Mouse (Mus musculus): Measurements from ENCODE around the gene Fam118b. TPM values are rescaled to one million over a fixed set of nuclear protein-coding genes. Genes with fewer than 3 reads are reported as not detected.

The Fam118b gene
- polyA plus RNA-seq, 1 experiment from 2014 or later, result 63.8 TPM

DNA sequence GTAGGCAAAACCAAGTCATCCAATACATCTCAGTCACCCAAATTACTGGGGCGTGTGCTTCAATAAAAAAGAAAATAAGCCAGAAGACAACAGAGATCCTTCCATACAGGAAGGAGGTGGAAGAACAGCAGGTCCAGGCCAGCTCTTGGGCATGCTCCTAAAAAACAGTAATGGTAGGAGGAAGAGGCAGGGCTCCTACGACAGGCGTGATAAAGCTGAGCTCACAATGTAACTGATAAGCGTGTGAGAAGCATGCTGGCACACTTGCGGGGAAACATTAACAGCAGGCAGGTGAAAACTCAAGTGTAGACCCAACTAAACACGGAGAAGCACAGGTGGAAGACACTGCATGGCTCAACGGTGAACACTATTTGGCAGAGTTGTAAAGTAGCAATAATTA is 10.2 kb downstream of the Fam118b start:
- Histone ChIP-seq H3K9me3 (no peaks in the 10 kb centered on the region), H3K9ac (no peak overlapping the region), H3K36me3 (peaks cover 16% of the 10 kb centered on the region; the same call in 1 of the 2 replicates), H3K27me3 (no peaks in the 10 kb centered on the region), H3K4me3 (no peak overlapping the region), H3K27ac (replicated peaks) (no peak overlapping the region), H3K4me2 (no peak overlapping the region), H3K4me1 (replicated peaks) (no peaks in the 10 kb centered on the region)
- 96% methylated on average over 7 of the region's 7 CpGs for WGBS
- no peak for ATAC-seq (ENCODE audit: low read depth)

DNA sequence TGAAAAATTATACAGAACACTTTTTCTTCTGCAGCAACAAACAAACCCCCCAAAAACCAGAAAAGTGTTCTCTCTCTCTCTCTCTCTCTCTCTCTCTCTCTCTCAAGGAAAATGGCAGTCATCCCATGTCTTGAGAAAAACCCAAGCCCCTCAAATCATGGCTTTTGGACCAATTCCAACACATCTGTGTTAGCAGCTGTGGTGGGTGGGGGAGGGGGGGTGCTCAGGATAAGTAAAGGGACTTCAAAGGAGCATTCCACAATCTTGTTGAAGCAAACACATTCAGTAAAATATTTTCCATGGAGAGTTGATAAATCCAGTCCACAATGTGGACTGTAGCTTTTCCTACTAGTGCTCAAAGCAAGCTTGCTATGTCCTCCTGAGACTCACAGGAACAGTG is 18.1 kb downstream of the Fam118b start:
- Histone ChIP-seq H3K9ac (no peak overlapping the region), H3K4me2 (no peak overlapping the region), H3K4me1 (replicated peaks) (peaks cover 19% of the 10 kb centered on the region), H3K27me3 (no peaks in the 10 kb centered on the region), H3K4me3 (no peak overlapping the region), H3K36me3 (peaks cover 6% of the 10 kb centered on the region; the same call in 1 of the 2 replicates), H3K27ac (replicated peaks) (no peak overlapping the region), H3K9me3 (no peaks in the 10 kb centered on the region)
- no peak for ATAC-seq (ENCODE audit: low read depth)

GRCm38 (mm10) chr9:35247405-35247804 is 20.2 kb downstream of the Fam118b start:
- 88% methylated on average over 2 of the region's 2 CpGs for WGBS
- H3K27ac ChIP-seq (replicated peaks), result no peak overlapping the region

DNA sequence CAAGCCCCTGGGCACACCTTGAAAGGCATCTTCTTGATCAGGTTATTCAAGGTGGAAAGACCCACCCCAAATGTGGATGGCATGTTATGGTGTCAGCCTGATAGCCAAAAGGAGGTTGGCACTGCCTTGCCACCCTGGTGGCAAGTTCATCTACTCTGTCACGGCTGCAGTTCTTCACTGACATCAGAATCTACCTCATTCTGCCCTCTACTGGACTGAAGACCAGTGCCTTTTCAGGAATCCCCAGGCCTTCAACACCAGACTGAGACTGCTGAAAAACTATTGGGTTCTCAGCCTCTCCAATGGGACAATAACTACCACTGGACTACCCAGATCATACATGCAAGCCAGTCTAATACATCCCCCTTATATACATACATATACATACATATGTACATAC is 27.9 kb downstream of the Fam118b start:
- 76% methylated on average over 1 of the region's 1 CpGs for WGBS
- no peak for ATAC-seq (ENCODE audit: low read depth)
- no peak overlapping the region for H3K4me2 ChIP-seq
- H3K9me3 ChIP-seq, result no peaks in the 10 kb centered on the region
- no peak overlapping the region for H3K27ac ChIP-seq (replicated peaks)
- H3K9ac ChIP-seq, result no peak overlapping the region
- 0 out of 2 replicates have a peak, but pooled peaks cover 7% of the 10 kb centered on the region for H3K4me1 ChIP-seq (replicated peaks)
- H3K36me3 ChIP-seq, result peaks cover 7% of the 10 kb centered on the region
- no peaks in the 10 kb centered on the region for H3K27me3 ChIP-seq
- H3K4me3 ChIP-seq, result no peak overlapping the region

More at GRCm38 (mm10) chr9:35247405-35247804, 20.2 kb downstream of the Fam118b start:
- no peak overlapping the region for H3K4me3 ChIP-seq
- ATAC-seq (ENCODE audit: low read depth), result no peak
- H3K9ac ChIP-seq, result no peak overlapping the region
- H3K4me2 ChIP-seq, result no peak overlapping the region
- no peaks in the 10 kb centered on the region for H3K9me3 ChIP-seq
- no peaks in the 10 kb centered on the region for H3K27me3 ChIP-seq
- H3K4me1 ChIP-seq (replicated peaks), result peaks cover 19% of the 10 kb centered on the region
- H3K36me3 ChIP-seq, result 0 out of 2 replicates have a peak, but pooled peaks cover 3% of the 10 kb centered on the region

GRCm38 (mm10) chr9:35238915-35239571 is 28.6 kb downstream of the Fam118b start:
- peaks cover 14% of the 10 kb centered on the region for H3K36me3 ChIP-seq
- 86% methylated on average over 6 of the region's 6 CpGs for WGBS
- H3K4me2 ChIP-seq, result no peak overlapping the region
- H3K27me3 ChIP-seq, result no peaks in the 10 kb centered on the region
- no peak overlapping the region for H3K27ac ChIP-seq (replicated peaks)
- ATAC-seq (ENCODE audit: low read depth), result no peak
- H3K4me1 ChIP-seq (replicated peaks), result 0 out of 2 replicates have a peak, but pooled peaks cover 4% of the 10 kb centered on the region
- no peak overlapping the region for H3K4me3 ChIP-seq
- H3K9ac ChIP-seq, result no peak overlapping the region
- H3K9me3 ChIP-seq, result no peaks in the 10 kb centered on the region

DNA sequence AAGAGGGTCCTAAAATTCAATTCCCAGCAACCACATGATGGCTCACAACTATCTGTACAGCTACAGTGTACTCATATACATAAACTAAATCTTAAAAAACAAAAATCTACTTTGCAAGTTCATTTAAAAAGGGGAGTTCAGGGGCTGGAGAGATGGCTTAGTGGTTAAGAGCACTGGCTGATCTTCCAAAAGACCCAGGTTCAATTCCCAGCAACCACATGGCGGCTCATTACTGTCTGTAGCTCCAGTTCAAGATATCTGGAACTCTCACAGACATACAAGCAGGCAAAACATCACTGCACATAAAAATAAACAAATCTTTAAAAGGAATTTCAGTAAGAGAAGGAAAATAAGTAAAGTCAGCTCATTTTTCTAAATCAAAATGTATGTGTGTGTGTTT is 29.2 kb downstream of the Fam118b start:
- ATAC-seq (ENCODE audit: low read depth), result no peak

DNA sequence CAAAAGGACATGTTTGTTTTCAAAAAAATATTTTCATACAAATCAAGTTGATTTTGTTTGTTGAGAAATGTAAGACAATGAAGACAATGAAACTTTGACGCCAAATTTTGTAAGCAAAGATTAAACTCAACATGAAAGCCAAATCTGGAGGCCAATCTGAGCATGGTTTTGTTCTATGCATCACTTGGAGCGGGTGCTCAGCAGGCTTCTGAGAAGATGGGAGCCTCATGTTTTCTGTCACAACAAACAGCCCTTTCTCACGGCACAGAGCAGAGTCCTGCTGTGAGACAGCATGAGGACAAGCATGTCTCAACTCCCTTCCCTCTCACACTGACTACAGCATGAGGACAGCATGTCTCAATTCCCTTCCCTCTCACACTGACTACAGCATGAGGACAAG is 31.6 kb downstream of the Fam118b start:
- Histone ChIP-seq H3K4me2 (no peak overlapping the region), H3K9ac (no peak overlapping the region), H3K27me3 (no peaks in the 10 kb centered on the region), H3K9me3 (no peaks in the 10 kb centered on the region), H3K4me3 (no peak overlapping the region), H3K27ac (replicated peaks) (no peak overlapping the region), H3K4me1 (replicated peaks) (0 out of 2 replicates have a peak, but pooled peaks cover 4% of the 10 kb centered on the region), H3K36me3 (peaks cover 41% of the 10 kb centered on the region)
- no peak for ATAC-seq (ENCODE audit: low read depth)
- WGBS, result 54% methylated on average over 3 of the region's 3 CpGs

More for the DNA sequence above, 29.2 kb downstream of the Fam118b start:
- Histone ChIP-seq H3K27ac (replicated peaks) (no peak overlapping the region), H3K4me1 (replicated peaks) (0 out of 2 replicates have a peak, but pooled peaks cover 4% of the 10 kb centered on the region), H3K9ac (no peak overlapping the region), H3K27me3 (no peaks in the 10 kb centered on the region), H3K36me3 (peaks cover 19% of the 10 kb centered on the region), H3K9me3 (no peaks in the 10 kb centered on the region), H3K4me3 (no peak overlapping the region), H3K4me2 (no peak overlapping the region)
- WGBS, result 100% methylated on average over 1 of the region's 1 CpGs

GRCm38 (mm10) chr9:35228671-35229070 is 38.9 kb downstream of the Fam118b start:
- Histone ChIP-seq H3K4me1 (replicated peaks) (no peaks in the 10 kb centered on the region), H3K9ac (no peak overlapping the region), H3K4me2 (no peak overlapping the region), H3K36me3 (peaks cover 49% of the 10 kb centered on the region), H3K27me3 (no peaks in the 10 kb centered on the region), H3K27ac (replicated peaks) (no peak overlapping the region), H3K9me3 (no peaks in the 10 kb centered on the region), H3K4me3 (no peak overlapping the region)
- no peak for ATAC-seq (ENCODE audit: low read depth)
- 93% methylated on average over 3 of the region's 3 CpGs for WGBS

- Histone ChIP-seq H3K9ac (no peak overlapping the region), H3K4me3 (no peak overlapping the region), H3K4me1 (replicated peaks) (no peaks in the 10 kb centered on the region), H3K36me3 (peaks cover 67% of the 10 kb centered on the region), H3K27ac (replicated peaks) (no peak overlapping the region), H3K4me2 (no peak overlapping the region), H3K9me3 (no peaks in the 10 kb centered on the region), H3K27me3 (no peaks in the 10 kb centered on the region)
- 95% methylated on average over 3 of the region's 3 CpGs for WGBS
- ATAC-seq (ENCODE audit: low read depth), result no peak
Measured at GRCm38 (mm10) chr9:35223466-35223865, 44.1 kb downstream of the Fam118b start.

DNA sequence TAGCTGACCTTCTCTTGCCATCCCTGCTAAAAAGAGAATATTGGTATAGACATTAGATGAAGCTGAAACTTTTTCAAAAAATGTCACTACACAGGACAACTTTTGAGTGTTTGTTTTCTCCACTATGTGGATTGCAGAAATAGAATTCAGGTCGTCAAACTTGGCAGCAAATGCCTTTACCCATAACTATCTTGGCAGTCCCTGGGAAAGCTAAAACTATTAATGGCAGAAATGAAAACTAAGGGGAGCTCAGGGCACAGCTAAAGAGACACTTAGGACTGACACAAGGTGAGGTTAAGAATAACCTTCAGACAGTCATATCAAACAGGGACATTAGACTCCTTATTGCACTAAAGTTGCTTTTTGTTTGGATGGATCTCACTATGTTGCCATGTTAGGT is 49.6 kb downstream of the Fam118b start:
- no peak overlapping the region for H3K9ac ChIP-seq

GRCm38 (mm10) chr9:35211573-35212511 is 55.8 kb downstream of the Fam118b start:
- ATAC-seq (ENCODE audit: low read depth), result no peak
- H3K36me3 ChIP-seq, result peaks cover 63% of the 10 kb centered on the region
- H3K9me3 ChIP-seq, result no peaks in the 10 kb centered on the region
- H3K27ac ChIP-seq (replicated peaks), result peak overlapping the region; percentile 68
- H3K27me3 ChIP-seq, result no peaks in the 10 kb centered on the region
- H3K9ac ChIP-seq, result peak overlapping the region; percentile 84
- peak overlapping the region; percentile 76 for H3K4me2 ChIP-seq
- H3K4me3 ChIP-seq, result peak overlapping the region; percentile 79
- peaks cover 24% of the 10 kb centered on the region for H3K4me1 ChIP-seq (replicated peaks)
- WGBS, result 37% methylated on average over 26 of the region's 26 CpGs

More for the DNA sequence above, 49.6 kb downstream of the Fam118b start:
- no peak overlapping the region for H3K4me3 ChIP-seq
- H3K27me3 ChIP-seq, result no peaks in the 10 kb centered on the region
- H3K4me1 ChIP-seq (replicated peaks), result no peaks in the 10 kb centered on the region
- no peaks in the 10 kb centered on the region for H3K9me3 ChIP-seq
- peaks cover 91% of the 10 kb centered on the region for H3K36me3 ChIP-seq
- WGBS, result 83% methylated on average over 1 of the region's 1 CpGs
- no peak overlapping the region for H3K4me2 ChIP-seq
- ATAC-seq (ENCODE audit: low read depth), result no peak
- no peak overlapping the region for H3K27ac ChIP-seq (replicated peaks)

Measured in neural tube, embryonic 13.5 days (tissue).